Mouse (Mus musculus) MEL (cell line): ENCODE measurements at regions not wholly inside any gene's neighbourhood (a gene's known extent, or its start where the extent isn't known, plus 50 kb on each side); places are given as distances from the start of the nearest gene placed in this dataset.

ENCODE experiments used
- CTCF ChIP-seq, 3 experiments: IDR thresholded peaks in 2 of 3; conservative IDR thresholded peaks in 1 of 3; 2 replicates each; pipeline ENCODE4 v1.5.1; 2011 to 2012; ENCODE audit warnings: low read length in 3 of 3, low read depth in 2 of 3, mild to moderate bottlenecking in 2 of 3, improper control_type of control experiment in 1 of 3, inconsistent platforms in 1 of 3, mixed read lengths in 1 of 3, moderate library complexity in 1 of 3; ENCODE audit not compliant: control insufficient read depth in 1 of 3, insufficient read depth in 1 of 3, poor library complexity in 1 of 3, severe bottlenecking in 1 of 3
- HCFC1 ChIP-seq: IDR thresholded peaks from 2 replicates; pipeline ENCODE4 v1.6.1; 2012; ENCODE audit warnings: low read depth, mild to moderate bottlenecking, inconsistent platforms, low read length, improper control_type of control experiment, moderate library complexity
- MAX ChIP-seq: IDR thresholded peaks from 2 replicates; pipeline ENCODE4 v1.6.1; 2011; ENCODE audit warnings: low read length, improper control_type of control experiment
- POLR2A ChIP-seq, 2 experiments: IDR thresholded peaks; 2 replicates each; pipeline ENCODE4 v1.6.1; 2011 to 2012; ENCODE audit warnings: low read length in 2 of 2, mild to moderate bottlenecking in 2 of 2, control low read depth in 1 of 2, improper control_type of control experiment in 1 of 2, low read depth in 1 of 2, moderate library complexity in 1 of 2; ENCODE audit not compliant: control insufficient read depth in 1 of 2, insufficient read depth in 1 of 2, poor library complexity in 1 of 2
- POLR2AphosphoS2 ChIP-seq: IDR thresholded peaks from 2 replicates; pipeline ENCODE4 v1.6.1; 2011; ENCODE audit warnings: low read length, improper control_type of control experiment
- ZC3H11A ChIP-seq: IDR thresholded peaks from 2 replicates; pipeline ENCODE4 v1.6.1; 2012; ENCODE audit warnings: low read depth, mild to moderate bottlenecking, inconsistent platforms, low read length, improper control_type of control experiment
- ZNF384 ChIP-seq: IDR thresholded peaks from 2 replicates; pipeline ENCODE4 v1.6.1; 2012; ENCODE audit warnings: low read depth, mild to moderate bottlenecking, inconsistent platforms, low read length, improper control_type of control experiment

- TF ChIP-seq ZNF384 = no peak
- TF ChIP-seq CTCF (IDR thresholded peaks at IDR 0.05 in 2 of 3, conservative IDR thresholded peaks at IDR 0.05 in 1 of 3; ENCODE audit: control insufficient read depth in 1 of 3, insufficient read depth in 1 of 3, low read depth in 2 of 3, low read length in 3 of 3, poor library complexity in 1 of 3, severe bottlenecking in 1 of 3) = no peak
- no peak for TF ChIP-seq HCFC1
- no peak for TF ChIP-seq ZC3H11A
- TF ChIP-seq MAX = no peak
- no peak for TF ChIP-seq POLR2AphosphoS2
- no peak for TF ChIP-seq POLR2A (IDR thresholded peaks at IDR 0.05; ENCODE audit: control insufficient read depth in 1 of 2, insufficient read depth in 1 of 2, low read depth in 1 of 2, low read length in 2 of 2, poor library complexity in 1 of 2)
Measured at GRCm38 (mm10) chr11:19610559-19610958, 313.6 kb upstream of the Spred2 start.
